Mouse (Mus musculus): ENCODE measurements at regions not wholly inside any gene's neighbourhood (a gene's known extent, or its start where the extent isn't known, plus 50 kb on each side); places are given as distances from the start of the nearest gene placed in this dataset.
A peak's percentile ranks its signal among the peaks of the same experiment; 100 is the strongest.

GRCm38 (mm10) chr13:60007031-60007430 lies 170.1 kb downstream of the Gas1 start:
- DNase-seq (ENCODE audit: low spot score): no peak

- no peak for DNase-seq (ENCODE audit: low spot score)
These were observed 172.6 kb downstream of the Gas1 start for GRCm38 (mm10) chr13:60004611-60005010.

GRCm38 (mm10) chr13:60002098-60002497 lies 175.1 kb downstream of the Gas1 start:
- DNase-seq (ENCODE audit: low spot score): no peak

DNA sequence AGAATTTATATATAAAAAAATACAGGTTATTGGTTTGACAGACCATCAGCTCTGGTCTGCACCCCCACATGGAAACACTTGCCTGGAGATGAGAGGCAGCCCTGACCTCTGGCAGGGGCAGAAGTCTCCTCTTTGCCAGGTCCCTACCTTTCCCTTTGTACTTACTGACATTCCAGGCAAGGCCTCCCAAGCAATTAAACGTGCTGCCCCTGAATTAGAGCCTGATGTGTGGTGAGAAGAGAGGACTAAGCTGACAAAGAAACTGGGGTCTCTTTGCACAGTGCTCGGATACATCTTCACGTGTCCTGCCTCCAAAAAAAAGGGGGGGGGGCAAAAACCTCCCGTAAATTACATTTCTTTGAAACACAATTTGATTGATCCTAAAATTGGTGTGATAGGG lies 175.5 kb downstream of the Gas1 start:
- DNase-seq (ENCODE audit: low spot score): no peak

- DNase-seq (ENCODE audit: low spot score): peak; percentile 24
These were observed 176.4 kb downstream of the Gas1 start for GRCm38 (mm10) chr13:60000618-60001347.

- no peak for DNase-seq (ENCODE audit: low spot score)
These were observed 174.5 kb upstream of the Tut7 start for GRCm38 (mm10) chr13:59997431-59997830.

DNA sequence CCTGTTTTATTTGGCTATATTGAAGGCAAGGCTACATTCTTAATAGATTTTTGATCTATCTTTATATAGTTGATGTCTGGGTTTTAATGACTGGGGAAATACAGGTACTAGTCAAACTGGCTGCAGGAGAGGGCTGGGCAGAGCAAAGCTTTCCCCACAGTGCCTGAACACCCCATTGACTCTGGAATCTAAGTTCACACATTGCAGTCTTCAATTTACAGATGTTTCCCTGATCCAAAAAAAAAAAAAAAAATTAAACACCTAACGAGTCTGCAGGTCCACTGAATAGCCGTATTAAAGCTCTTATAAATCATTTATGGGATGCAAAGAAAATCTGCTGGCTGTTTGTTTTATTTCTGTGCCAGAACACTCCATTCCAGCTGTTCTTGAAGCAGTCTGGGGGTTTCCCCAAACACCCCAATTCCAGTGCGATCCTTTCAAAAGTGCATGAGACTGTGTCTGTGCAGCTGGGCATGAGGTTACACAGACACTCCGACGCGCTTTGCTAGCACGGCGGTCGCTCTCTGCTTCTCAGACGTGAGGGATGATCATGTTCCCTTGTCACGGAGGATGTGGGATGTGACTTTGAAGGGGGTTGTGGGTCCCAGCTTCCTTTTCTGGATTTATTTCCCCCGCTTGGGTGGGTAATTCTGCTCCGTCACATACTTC lies 173.3 kb upstream of the Tut7 start:
- no peak for DNase-seq (ENCODE audit: low spot score)

DNA sequence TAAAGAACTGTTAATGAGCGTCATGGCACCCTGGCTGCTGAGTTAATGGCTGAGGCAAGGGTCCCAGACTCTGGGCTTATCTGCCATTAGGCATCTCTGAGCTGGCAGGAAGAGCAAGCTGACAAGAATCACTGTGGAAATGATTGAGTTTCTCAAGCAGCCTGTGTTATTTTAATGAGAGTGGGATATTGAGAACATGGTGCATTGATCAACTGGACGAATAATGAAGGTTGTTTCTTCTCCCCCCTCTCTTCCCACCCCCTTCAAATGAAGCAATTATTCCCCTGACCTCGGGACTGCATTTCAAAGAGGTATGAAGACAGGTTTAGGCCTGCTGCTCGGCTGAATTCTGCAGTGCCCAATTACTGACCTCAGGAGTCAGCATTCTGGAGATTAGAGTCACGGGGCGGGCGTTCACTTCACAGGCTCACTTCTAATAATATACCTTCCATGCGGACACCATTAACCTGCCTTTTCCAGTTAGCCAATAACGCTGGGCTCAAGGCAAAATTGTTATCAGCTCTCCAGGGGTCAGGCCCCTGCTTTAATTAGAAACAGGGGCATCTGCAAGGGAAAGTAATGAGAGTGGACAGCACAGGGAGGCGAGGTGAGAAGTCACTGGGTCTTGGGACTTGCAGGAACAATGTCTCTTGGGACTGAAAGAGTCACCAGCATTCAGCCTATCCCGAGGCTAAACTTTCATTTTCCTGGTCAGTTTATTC lies 170.0 kb upstream of the Tut7 start:
- DNase-seq (ENCODE audit: low spot score): peak; percentile 72

- DNase-seq (ENCODE audit: low spot score): no peak
These were observed 169.4 kb upstream of the Tut7 start for GRCm38 (mm10) chr13:59992346-59992745.

- peak; percentile 61 for DNase-seq (ENCODE audit: low spot score)
These were observed 167.7 kb upstream of the Tut7 start for GRCm38 (mm10) chr13:59990402-59991280.

- DNase-seq (ENCODE audit: low spot score): no peak
These were observed 165.5 kb upstream of the Tut7 start for GRCm38 (mm10) chr13:59988393-59988965.

DNA sequence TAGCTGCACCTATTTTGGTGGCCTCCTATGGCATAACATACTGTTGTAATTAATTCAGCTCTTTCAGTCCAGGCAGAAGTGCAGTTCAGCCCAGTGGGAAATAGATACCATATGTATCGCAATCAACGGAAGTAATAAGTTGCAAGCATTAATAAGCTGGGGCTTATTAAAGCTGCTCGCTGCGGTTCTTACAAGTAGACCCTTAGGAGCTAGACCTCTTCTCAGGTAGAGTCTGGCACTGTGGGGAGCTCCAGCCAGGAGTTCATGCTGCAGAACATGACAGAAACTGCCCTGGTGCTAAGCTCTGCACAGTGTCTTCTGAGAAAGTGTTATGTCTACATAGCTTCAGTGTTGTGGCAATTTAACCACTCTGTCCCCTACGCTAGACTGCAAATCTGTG lies 153.5 kb upstream of the Tut7 start:
- DNase-seq (ENCODE audit: low spot score): no peak

GRCm38 (mm10) chr13:59972093-59972427 lies 149.1 kb upstream of the Tut7 start:
- DNase-seq (ENCODE audit: low spot score): no peak

- peak; percentile 80 for DNase-seq (ENCODE audit: low spot score)
These were observed 148.5 kb upstream of the Tut7 start for GRCm38 (mm10) chr13:59971231-59972092.

DNA sequence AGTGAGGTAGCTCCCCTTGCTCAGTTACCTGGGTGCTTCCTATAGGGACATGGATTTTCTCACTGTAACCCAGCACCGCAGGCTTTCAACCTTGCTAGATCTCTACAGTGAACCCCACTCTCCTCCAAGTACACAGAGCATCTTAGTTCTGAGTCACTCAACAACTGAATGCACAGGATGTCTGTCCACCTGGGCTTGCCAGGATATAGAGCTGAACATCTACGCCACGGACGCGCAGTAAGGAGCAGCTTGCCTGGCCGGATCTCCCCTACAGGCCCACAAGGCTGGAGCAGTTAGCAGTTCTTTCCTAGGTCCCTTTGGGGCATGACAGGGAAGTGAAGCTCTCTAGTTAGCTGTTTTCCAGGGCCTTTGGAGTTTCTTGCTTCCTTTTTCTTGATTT lies 147.5 kb upstream of the Tut7 start:
- no peak for DNase-seq (ENCODE audit: low spot score)

- DNase-seq (ENCODE audit: low spot score): no peak
These were observed 146.5 kb upstream of the Tut7 start for GRCm38 (mm10) chr13:59969484-59969883.

- no peak for DNase-seq (ENCODE audit: low spot score)
These were observed 145.8 kb upstream of the Tut7 start for GRCm38 (mm10) chr13:59968584-59969240.

DNA sequence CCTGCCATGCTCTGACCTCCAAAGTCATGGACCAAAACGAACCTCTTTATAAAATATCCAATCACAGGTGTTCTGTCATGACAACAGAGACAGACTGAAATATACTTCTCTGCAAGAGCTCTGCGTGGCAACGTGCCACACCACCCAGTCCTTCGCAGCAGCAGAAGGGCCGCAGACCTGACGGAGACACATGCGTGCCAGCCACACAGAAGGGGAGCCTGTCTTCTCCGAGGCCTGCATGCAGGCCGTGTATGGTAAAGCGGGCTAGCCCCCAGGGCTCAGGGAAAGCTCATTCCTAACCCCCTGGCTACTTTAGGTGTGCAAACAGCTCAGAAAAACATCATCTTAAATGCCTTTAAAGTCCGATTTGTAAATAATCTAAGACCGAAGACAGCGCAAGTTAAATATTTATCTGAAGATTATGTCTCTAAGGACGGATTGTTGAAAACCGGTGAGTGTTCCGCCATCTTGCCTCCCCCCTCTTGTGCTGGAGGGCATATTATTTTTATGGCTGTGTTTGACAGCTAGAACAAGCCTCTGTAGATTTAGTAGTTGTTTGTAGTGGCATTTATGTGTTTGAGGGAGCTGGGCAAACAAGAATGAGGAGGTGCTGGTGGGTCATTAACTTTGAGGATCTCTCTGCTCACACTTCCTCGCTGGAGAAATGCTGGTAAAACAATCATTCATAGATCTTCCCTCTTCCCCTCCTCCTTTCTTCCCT lies 143.7 kb upstream of the Tut7 start:
- DNase-seq (ENCODE audit: low spot score): no peak

- no peak for DNase-seq (ENCODE audit: low spot score)
These were observed 142.0 kb upstream of the Tut7 start for GRCm38 (mm10) chr13:59964981-59965380.

Data from embryo, embryonic 10.5 days (tissue).